Mouse (Mus musculus) monocyte, adult 5-6 weeks (primary cell): ENCODE measurements at regions not wholly inside any gene's neighbourhood (a gene's known extent, or its start where the extent isn't known, plus 50 kb on each side); places are given as distances from the start of the nearest gene placed in this dataset.

Experiments used
- ATAC-seq: fragments of 153-309, 156-312 bp; replicated peaks from 2 replicates; pipeline ENCODE4 v1.8.0; 2017; ENCODE audit warnings: mild to moderate bottlenecking; ENCODE audit not compliant: low TSS enrichment, insufficient number of reproducible peaks, severe bottlenecking, poor library complexity, low FRiP score

DNA sequence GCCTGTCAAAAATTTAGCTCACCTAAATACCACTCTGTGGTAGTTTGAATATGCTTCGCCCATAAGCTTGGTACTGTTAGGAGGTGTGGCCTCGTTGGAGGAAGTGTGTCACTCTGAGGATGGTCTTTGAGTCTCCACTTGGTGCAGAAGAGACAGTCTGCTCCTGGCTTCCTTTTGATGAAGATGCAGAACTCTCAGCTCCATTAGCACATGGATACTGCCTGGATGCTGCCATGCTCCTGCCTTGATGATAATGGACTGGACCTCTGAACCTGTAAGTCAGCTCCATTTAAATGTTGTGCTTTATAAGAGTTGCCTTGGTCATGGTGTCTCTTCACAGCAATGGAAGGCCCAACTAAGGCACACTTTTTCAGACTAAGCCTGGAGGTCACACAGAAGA, 56.9 kb upstream of the Pik3r1 start:
- ATAC-seq, result no peak

DNA sequence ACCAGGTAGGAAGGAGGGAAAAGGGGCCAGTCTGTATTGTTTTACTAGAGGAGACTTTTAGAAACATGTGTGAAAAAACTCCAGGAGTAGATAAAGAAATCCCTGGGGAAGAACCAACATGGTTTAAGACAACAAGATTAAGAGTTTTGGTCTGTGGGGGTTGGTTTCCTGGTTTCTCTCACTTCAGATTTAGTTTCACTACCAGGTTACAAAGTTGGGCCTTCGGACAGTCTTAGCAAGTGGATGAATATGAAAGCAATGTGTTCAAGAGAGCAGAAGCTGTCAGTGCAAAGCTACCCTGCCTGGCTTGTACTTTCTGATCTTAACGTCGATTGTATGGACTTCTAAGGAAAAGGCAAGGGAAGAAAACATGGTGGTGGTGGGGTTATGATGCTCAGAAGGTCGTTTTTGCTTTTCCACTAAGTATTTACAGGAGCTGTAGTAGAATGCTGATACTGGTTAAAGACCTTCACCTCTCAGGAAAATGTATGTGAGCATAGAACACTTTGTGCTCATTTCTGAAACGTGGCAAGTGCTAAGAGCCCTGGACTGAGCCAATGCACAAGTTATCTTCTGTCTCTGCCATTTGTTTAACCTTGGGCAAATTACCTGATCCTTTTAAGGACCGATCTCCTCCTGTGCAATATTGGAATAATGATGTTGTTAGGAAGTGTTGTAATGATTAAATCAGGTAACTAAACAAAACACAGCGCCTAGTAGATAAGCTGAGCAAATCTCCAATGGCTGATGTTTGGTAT, 64.0 kb upstream of the Pik3r1 start:
- no peak for ATAC-seq

DNA sequence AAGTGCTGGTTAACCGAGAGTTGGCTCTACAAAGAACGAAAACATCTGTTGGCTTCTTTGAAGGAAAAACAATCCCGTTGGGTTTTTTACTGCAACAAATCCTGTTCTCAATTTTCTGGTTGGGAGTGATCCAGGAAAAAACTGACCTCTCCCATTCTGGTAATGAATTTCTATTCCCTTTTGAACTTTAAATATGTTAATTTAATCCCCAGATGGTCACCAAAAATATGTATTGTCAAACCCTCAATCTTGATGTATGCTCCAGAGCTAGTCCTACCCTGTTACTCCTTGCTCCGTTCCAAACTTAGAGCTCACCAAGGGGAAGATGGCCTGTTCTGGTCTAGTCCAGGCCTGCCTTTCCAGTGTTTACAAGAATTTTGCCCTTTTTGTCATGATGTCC, 66.5 kb upstream of the Pik3r1 start:
- no peak for ATAC-seq

DNA sequence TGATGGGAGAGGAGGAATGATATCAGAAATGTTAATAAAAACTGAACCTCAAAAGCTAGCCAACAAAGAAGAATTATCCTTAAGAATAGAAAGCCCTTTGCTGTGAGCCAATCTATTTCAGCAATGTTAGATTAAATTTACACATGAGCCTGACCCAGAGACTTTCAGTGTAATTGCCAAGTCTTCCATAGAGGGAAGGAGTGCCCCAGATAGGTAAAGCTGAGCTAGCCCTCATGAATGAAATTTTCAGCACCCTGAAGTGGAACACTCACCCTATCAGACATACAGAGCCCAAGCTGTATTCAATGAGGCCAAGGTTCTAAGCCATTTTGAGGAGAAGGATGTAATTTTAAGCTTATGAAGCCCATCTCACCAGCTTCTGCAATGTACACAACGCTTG, 69.0 kb upstream of the Pik3r1 start:
- ATAC-seq, result no peak

DNA sequence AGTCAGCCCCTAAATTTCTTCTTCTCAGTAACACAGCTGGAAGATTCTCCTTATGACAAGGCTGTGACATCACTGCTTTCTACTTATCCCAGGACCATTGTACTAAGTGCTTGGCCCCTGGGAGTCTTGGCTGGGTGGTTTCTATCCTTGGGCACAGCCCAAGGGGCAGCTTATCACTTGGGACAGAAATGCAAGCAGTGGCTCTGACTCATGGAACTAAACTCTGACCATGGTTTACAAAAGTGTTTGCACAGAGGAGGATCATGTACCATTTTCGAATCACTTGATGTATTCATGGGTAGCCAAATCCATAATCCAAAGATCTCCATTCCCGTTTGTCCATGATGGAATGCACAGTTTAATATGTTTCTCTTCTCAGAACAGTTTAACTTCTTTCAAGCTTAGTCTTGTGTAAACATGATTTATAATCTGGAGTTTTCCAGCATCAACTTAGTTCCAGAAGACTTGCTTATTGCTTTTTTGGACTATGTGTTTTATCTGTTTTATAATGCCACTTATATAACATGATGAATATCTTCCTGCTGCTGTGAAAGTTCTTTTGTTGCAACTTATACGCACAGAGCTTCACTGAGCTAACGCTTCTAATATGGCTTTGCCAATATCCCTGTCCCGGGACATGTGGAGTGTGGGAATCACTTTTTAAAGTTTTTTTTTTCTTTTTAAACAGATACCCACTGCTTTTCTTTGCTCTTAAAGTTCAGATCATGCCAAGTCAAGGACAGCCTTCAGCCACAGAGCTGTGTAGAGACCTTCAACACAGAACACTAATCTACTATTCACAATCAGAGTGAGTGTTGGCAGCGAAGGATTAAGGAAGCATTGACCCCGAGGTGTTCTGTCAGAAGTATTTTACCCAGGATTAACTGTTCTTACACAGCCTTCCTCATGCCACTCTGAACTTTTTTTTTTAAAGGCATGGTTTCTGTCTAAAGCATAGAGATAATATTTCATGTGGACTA, 76.7 kb upstream of the Pik3r1 start:
- no peak for ATAC-seq

GRCm38 (mm10) chr13:101846016-101846415, 78.0 kb upstream of the Pik3r1 start:
- ATAC-seq, result no peak

GRCm38 (mm10) chr13:101847879-101848600, 80.0 kb upstream of the Pik3r1 start:
- ATAC-seq, result no peak

GRCm38 (mm10) chr13:101848601-101849147, 80.7 kb upstream of the Pik3r1 start:
- ATAC-seq, result no peak

- no peak for ATAC-seq
Observed at GRCm38 (mm10) chr13:101849416-101849815, 81.4 kb upstream of the Pik3r1 start.

DNA sequence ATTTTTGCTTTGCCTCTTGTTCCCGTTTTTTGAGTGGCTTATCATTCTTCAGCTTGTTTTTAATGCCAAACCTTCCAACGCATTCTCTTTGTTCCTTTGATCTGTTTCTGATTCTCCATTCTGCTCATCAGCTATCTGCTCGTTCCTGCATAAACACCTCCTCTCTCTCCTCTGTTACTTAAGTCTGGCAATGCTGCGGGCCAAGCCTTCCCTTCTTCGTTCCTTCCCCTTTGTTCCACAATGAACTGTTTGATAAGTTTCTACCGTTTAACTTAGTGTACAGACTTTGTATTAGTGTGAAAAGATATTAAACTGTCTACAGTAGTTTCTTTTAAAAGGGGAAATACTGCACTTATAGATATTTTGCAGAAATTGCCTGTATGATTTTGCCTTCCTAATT, 83.3 kb upstream of the Pik3r1 start:
- ATAC-seq, result no peak

DNA sequence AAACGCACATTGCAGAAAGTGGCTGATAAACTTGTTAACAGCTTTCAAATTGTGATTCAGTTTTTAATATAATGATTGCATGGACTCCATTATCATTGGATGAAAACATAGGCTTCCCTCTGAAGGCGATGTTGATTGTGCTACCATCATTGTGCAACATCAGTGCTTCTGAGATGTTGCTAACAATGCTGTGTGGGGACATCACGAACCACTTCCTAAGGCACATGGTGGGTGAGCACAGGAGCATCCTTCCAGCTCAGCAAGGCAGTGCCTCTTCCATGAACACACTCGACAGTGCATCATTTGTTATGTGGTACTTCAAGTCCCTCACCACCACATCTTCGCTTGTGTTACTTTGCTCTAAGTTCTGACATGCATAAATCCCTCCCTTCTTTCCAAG, 84.9 kb upstream of the Pik3r1 start:
- ATAC-seq, result no peak

DNA sequence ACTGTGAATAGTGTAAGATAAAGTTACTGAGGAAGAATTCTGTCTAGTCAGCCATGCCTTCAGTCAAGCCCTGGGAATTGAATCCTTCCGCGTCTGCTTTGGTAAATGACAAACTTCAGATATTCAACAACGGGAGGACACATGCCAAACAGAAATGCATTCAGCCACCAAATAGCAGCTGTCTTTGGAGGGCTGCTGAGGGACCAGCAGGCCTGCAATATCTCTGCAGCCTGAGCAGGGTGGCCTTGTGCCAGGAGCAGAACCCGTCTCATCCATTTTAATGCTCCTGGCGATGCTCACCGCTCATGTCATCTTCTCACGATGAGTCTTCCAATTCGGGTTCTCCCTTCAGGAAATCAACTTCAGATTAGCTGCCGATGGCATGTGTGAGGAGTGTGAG, 87.1 kb upstream of the Pik3r1 start:
- ATAC-seq, result no peak

GRCm38 (mm10) chr13:101860704-101861103, 92.7 kb upstream of the Pik3r1 start:
- ATAC-seq, result no peak

DNA sequence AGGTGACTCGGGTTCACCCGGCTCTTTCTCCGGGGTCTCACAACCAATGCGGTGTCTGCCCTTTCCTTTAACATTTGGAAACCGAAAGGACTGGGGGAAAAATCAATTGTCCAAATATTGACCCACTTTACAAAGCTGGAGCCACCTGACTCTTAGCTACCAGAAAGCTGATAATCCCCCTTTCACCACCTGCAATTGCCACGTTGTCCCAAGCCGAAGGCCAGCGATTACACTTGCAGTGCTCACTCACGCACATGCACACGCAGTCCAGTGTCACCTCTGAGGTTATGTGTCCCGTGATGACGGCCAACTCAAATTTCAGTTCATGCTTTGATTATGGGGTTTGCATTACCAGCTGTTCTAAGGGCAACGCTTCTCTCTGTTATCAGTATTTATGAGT, 94.0 kb upstream of the Pik3r1 start:
- no peak for ATAC-seq

- no peak for ATAC-seq
Observed at GRCm38 (mm10) chr13:101863015-101863414, 95.0 kb upstream of the Pik3r1 start.

GRCm38 (mm10) chr13:101863602-101864001, 95.6 kb upstream of the Pik3r1 start:
- no peak for ATAC-seq

GRCm38 (mm10) chr13:101866843-101867242, 98.8 kb upstream of the Pik3r1 start:
- peak; percentile 53 for ATAC-seq

GRCm38 (mm10) chr13:101874761-101875160, 106.7 kb upstream of the Pik3r1 start:
- ATAC-seq, result no peak

GRCm38 (mm10) chr13:101876069-101876468, 108.1 kb upstream of the Pik3r1 start:
- ATAC-seq, result no peak
